Mouse (Mus musculus): ENCODE data around the gene Psenen. TPM values are rescaled to one million over a fixed set of nuclear protein-coding genes. Genes with fewer than 3 reads are reported as not detected.

The Psenen gene
- total and polyA plus RNA-seq, 2 experiments from 2014 or later: 90.4 to 154 TPM

GRCm38 (mm10) chr7:30544327-30544726 is 19.1 kb downstream of the Psenen start:
- Histone ChIP-seq H3K9me3 (ENCODE audit: low read length) (no peaks in the 10 kb centered on the region), H3K9ac (replicated peaks; ENCODE audit: low read length) (no peak overlapping the region), H3K27ac (no peak overlapping the region), H3K27me3 (ENCODE audit: insufficient read depth, low read length) (no peaks in the 10 kb centered on the region), H3K36me3 (ENCODE audit: insufficient read depth, low read length) (peaks cover 16% of the 10 kb centered on the region), H3K4me3 (ENCODE audit: low read length) (no peak overlapping the region), H3K4me1 (ENCODE audit: insufficient read depth, low read length) (no peaks in the 10 kb centered on the region), H3K4me2 (ENCODE audit: low read depth, low read length) (no peak overlapping the region)
- WGBS: 90% methylated on average over 2 of the region's 2 CpGs
- DNase-seq (ENCODE audit: low spot score): no peak
- ATAC-seq: no peak
- TF ChIP-seq CTCF (IDR thresholded peaks at IDR 0.05; ENCODE audit: low read depth): no peak

- Histone ChIP-seq H3K9me3 (ENCODE audit: low read length) (no peaks in the 10 kb centered on the region), H3K4me3 (ENCODE audit: low read length) (no peak overlapping the region), H3K36me3 (ENCODE audit: insufficient read depth, low read length) (peaks cover 4% of the 10 kb centered on the region), H3K27ac (no peak overlapping the region), H3K9ac (replicated peaks; ENCODE audit: low read length) (no peak overlapping the region), H3K4me1 (ENCODE audit: insufficient read depth, low read length) (no peaks in the 10 kb centered on the region; the same call in 1 of the 2 replicates), H3K27me3 (ENCODE audit: insufficient read depth, low read length) (no peaks in the 10 kb centered on the region), H3K4me2 (ENCODE audit: low read depth, low read length) (no peak overlapping the region)
- DNase-seq (ENCODE audit: low spot score): no peak
- ATAC-seq: 0 out of 2 replicates have a peak, but pooled peaks have one; percentile 30
- WGBS: 96% methylated on average over 7 of the region's 7 CpGs
- TF ChIP-seq CTCF (IDR thresholded peaks at IDR 0.05; ENCODE audit: low read depth): no peak
These were observed 22.9 kb downstream of the Psenen start for GRCm38 (mm10) chr7:30540572-30540971.

- TF ChIP-seq CTCF (IDR thresholded peaks at IDR 0.05; ENCODE audit: low read depth): no peak
- H3K27ac ChIP-seq: peak within 1 kb of the TSS; percentile 94
- peaks cover 22% of the 10 kb centered on the region for H3K4me1 ChIP-seq (ENCODE audit: insufficient read depth, low read length)
- DNase-seq (ENCODE audit: low spot score): peak; percentile 99
- H3K9ac ChIP-seq (replicated peaks; ENCODE audit: low read length): peak within 1 kb of the TSS; percentile 84
- 0% methylated on average over 41 of the region's 84 CpGs for WGBS
- peaks cover 18% of the 10 kb centered on the region for H3K36me3 ChIP-seq (ENCODE audit: insufficient read depth, low read length)
- H3K4me2 ChIP-seq (ENCODE audit: low read depth, low read length): peak within 1 kb of the TSS; percentile 75
- H3K4me3 ChIP-seq (ENCODE audit: low read length): peak within 1 kb of the TSS; percentile 83
- peak; percentile 93 for ATAC-seq
- no peaks in the 10 kb centered on the region for H3K9me3 ChIP-seq (ENCODE audit: low read length)
- no peaks in the 10 kb centered on the region for H3K27me3 ChIP-seq (ENCODE audit: insufficient read depth, low read length)
These were observed 28.5 kb downstream of the Psenen start, which contains the start of gene Arhgap33 for GRCm38 (mm10) chr7:30534633-30535577. Gene Arhgap33, minus strand, starts transcription at chr7:30535060.

- Histone ChIP-seq H3K27ac (peak overlapping the region; percentile 94), H3K4me1 (ENCODE audit: insufficient read depth, low read length) (peaks cover 22% of the 10 kb centered on the region), H3K9ac (replicated peaks; ENCODE audit: low read length) (peak overlapping the region; percentile 84), H3K9me3 (ENCODE audit: low read length) (no peaks in the 10 kb centered on the region), H3K4me2 (ENCODE audit: low read depth, low read length) (peak overlapping the region; percentile 75), H3K4me3 (ENCODE audit: low read length) (peak overlapping the region; percentile 83), H3K27me3 (ENCODE audit: insufficient read depth, low read length) (no peaks in the 10 kb centered on the region), H3K36me3 (ENCODE audit: insufficient read depth, low read length) (peaks cover 26% of the 10 kb centered on the region)
- peak; percentile 44 for DNase-seq (ENCODE audit: low spot score)
- ATAC-seq: peak; percentile 27
- WGBS: 2% methylated on average over 20 of the region's 26 CpGs
- no peak for TF ChIP-seq CTCF (IDR thresholded peaks at IDR 0.05; ENCODE audit: low read depth)
These were observed 29.3 kb downstream of the Psenen start for GRCm38 (mm10) chr7:30533941-30534632.

GRCm38 (mm10) chr7:30532931-30533330 is 30.5 kb downstream of the Psenen start:
- Histone ChIP-seq H3K27ac (peak overlapping the region; percentile 54), H3K4me3 (ENCODE audit: low read length) (peak overlapping the region; percentile 83), H3K36me3 (ENCODE audit: insufficient read depth, low read length) (peaks cover 38% of the 10 kb centered on the region), H3K9me3 (ENCODE audit: low read length) (no peaks in the 10 kb centered on the region), H3K9ac (replicated peaks; ENCODE audit: low read length) (peak overlapping the region; percentile 84; the same call in 1 of the 2 replicates), H3K4me2 (ENCODE audit: low read depth, low read length) (peak overlapping the region; percentile 75), H3K4me1 (ENCODE audit: insufficient read depth, low read length) (peaks cover 22% of the 10 kb centered on the region), H3K27me3 (ENCODE audit: insufficient read depth, low read length) (no peaks in the 10 kb centered on the region)
- no peak for TF ChIP-seq CTCF (IDR thresholded peaks at IDR 0.05; ENCODE audit: low read depth)
- 10% methylated on average over 8 of the region's 8 CpGs for WGBS
- peak; percentile 36 for ATAC-seq
- DNase-seq (ENCODE audit: low spot score): peak; percentile 58

GRCm38 (mm10) chr7:30531291-30531815 is 32.1 kb downstream of the Psenen start:
- Histone ChIP-seq H3K4me3 (ENCODE audit: low read length) (no peak overlapping the region), H3K27ac (no peak overlapping the region), H3K27me3 (ENCODE audit: insufficient read depth, low read length) (no peaks in the 10 kb centered on the region), H3K36me3 (ENCODE audit: insufficient read depth, low read length) (peaks cover 53% of the 10 kb centered on the region), H3K9me3 (ENCODE audit: low read length) (no peaks in the 10 kb centered on the region), H3K9ac (replicated peaks; ENCODE audit: low read length) (0 out of 2 replicates have a peak overlapping the region, but pooled peaks have one; percentile 28), H3K4me1 (ENCODE audit: insufficient read depth, low read length) (peaks cover 22% of the 10 kb centered on the region), H3K4me2 (ENCODE audit: low read depth, low read length) (0 out of 2 replicates have a peak overlapping the region, but pooled peaks have one; percentile 17)
- ATAC-seq: no peak
- no peak for DNase-seq (ENCODE audit: low spot score)
- 82% methylated on average over 9 of the region's 9 CpGs for WGBS
- no peak for TF ChIP-seq CTCF (IDR thresholded peaks at IDR 0.05; ENCODE audit: low read depth)
